Mouse (Mus musculus) intestine, postnatal 0 days (tissue): ENCODE data around the gene Shd. TPM values are rescaled to one million over a fixed set of nuclear protein-coding genes. Genes with fewer than 3 reads are reported as not detected.

ENCODE experiments used
- ATAC-seq: fragments of 200-750 bp; cut with Nextera tagmentation; 2 replicates; pipeline ENCODE4 v1.8.0; 2017; ENCODE audit warnings: mild to moderate bottlenecking, moderate TSS enrichment, moderate library complexity
- H3K27ac ChIP-seq: fragments of 300-500 bp; sonication (generic); 2 replicates; pipeline ENCODE4 v1.5.1; 2014; ENCODE audit warnings: mild to moderate bottlenecking, low read depth, low read length, moderate library complexity
- H3K27me3 ChIP-seq: fragments of 300-500 bp; sonication (generic); replicated peaks from 2 replicates; pipeline ENCODE4 v1.6.1; 2014; ENCODE audit warnings: low read length, mixed read lengths; ENCODE audit not compliant: control insufficient read depth, insufficient read depth
- H3K36me3 ChIP-seq: fragments of 300-500 bp; sonication (generic); 2 replicates; pipeline ENCODE4 v1.6.1; 2014; ENCODE audit warnings: mild to moderate bottlenecking, moderate library complexity; ENCODE audit not compliant: control insufficient read depth, insufficient read depth
- H3K4me1 ChIP-seq: fragments of 300-500 bp; sonication (generic); replicated peaks from 2 replicates; pipeline ENCODE4 v1.6.1; 2014; ENCODE audit warnings: antibody characterized with exemption, low read length, mixed read lengths; ENCODE audit not compliant: control insufficient read depth, insufficient read depth
- H3K4me2 ChIP-seq: fragments of 300-500 bp; sonication (generic); replicated peaks from 2 replicates; pipeline ENCODE4 v1.6.1; 2014; ENCODE audit warnings: low read depth, mild to moderate bottlenecking, moderate library complexity
- H3K4me3 ChIP-seq: fragments of 300-500 bp; sonication (generic); 2 replicates; pipeline ENCODE4 v1.5.1; 2014; ENCODE audit warnings: low read depth, low read length
- H3K9ac ChIP-seq: fragments of 300-500 bp; sonication (generic); 2 replicates; pipeline ENCODE4 v1.6.1; 2014; ENCODE audit warnings: mild to moderate bottlenecking, low read depth, low read length
- H3K9me3 ChIP-seq: fragments of 300-500 bp; sonication (generic); 2 replicates; pipeline ENCODE4 v1.6.1; 2016; ENCODE audit warnings: mixed run types; ENCODE audit not compliant: control insufficient read depth
- CTCF ChIP-seq: sonication (generic); IDR thresholded peaks from 2 replicates; pipeline ENCODE4 v1.5.1; 2016; ENCODE audit warnings: low read depth, mild to moderate bottlenecking, control low read depth, antibody characterized with exemption, moderate library complexity
- WGBS: fragments of 180-500 bp; shearing (Covaris S2); extraction: QIAGEN DNeasy Blood & Tissue Kit; methylation state at CpG from one replicate; pipeline ENCODE4 v1.1.7; 2014; 5-methylcytosine and 5-hydroxymethylcytosine counted together
- polyA plus RNA-seq: library from polyadenylated mRNA; unstranded; fragments of >200 nt; fragmentation: Nextera tagmentation; extraction: Ambion mirVana; gene quantifications from 2 replicates; pipeline ENCODE4 v1.2.1, GENCODE M21; 2015

Shd gene
- polyA plus RNA-seq, 1 experiment from 2014 or later, result 2.9 TPM

DNA sequence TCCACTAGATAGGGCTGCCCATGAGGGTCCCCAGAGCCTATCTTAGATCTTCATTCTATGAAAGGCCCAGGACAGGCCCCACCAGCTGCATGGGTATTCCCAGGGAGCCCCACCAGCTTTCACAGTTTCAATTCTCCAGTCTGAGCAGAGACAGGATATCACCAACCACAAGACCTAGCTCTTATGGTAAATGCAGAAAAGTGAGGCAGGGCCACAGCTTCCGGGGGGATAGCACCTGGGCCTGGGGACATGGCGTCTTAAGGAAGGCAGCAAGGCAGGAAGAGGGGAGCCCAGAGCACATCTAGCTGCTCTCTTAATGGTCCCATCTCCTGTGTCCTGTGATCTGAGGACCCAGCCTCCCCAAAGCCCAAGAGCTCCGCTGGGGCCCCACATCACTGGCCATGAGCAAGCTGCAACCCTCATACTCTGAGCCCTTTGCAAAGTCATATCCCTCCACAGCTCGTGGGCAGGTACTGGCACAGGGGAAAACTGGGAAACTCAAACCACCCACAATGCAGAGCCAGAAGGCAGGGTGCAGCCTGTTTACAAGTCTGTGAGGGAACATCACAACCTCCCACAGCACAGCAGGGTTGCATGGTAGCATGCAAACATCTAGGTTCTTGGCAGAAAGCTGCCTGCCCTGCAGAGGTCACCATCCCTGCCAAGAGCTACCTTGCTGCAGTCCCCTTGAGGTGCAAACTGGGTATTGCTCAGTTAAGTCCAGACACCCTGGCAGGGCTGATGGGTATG lies 51.1 kb downstream of the Shd start:
- Histone ChIP-seq H3K4me2 (no peak overlapping the region), H3K4me3 (no peak overlapping the region), H3K27ac (no peak overlapping the region), H3K9ac (no peak overlapping the region), H3K27me3 (no peaks in the 10 kb centered on the region), H3K9me3 (no peaks in the 10 kb centered on the region), H3K4me1 (no peaks in the 10 kb centered on the region), H3K36me3 (peaks cover 42% of the 10 kb centered on the region)
- WGBS, result 81% methylated on average over 4 of the region's 4 CpGs
- peak; percentile 20; the same call in 1 of the 2 replicates for TF ChIP-seq CTCF
- no peak for ATAC-seq

DNA sequence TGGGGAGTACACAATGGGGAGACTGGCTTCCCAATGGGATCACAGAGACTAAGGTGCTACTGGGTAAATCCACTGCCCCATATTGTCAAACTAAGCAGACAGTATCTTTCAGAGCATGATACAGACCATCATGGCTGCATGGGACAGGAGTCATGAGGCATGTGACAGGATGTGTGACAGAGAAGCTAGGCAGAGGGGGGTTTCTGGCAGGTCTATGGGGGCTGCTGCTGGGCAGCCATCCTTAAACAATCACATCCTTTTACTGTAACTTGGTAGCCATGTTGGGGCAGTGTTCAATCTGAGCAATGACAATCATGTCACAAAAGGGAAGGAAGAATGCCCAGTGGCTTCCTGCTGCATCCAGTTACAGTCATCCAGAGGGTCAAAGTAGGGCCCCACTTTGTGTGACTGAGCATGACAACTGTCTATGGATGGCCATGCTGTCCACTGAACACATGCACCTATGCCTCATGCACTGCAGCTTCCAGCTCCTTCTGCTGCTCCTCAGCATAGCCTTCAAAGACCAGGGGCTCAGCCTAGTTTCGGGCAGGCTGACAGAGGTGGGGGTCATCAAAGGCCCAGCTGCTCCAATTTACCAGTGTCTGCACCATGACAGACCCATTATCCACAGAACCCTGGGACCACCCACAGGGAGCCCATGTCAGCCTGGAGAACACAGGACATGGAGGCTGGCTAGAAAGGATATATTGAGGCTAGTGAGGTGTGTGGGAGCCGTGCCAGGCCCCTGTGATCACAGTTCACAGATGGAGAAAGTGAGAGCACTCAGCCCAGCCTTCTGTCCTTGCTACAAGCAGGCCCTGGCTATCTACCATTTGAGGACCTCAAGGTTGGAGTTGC lies 52.1 kb downstream of the Shd start:
- H3K4me3 ChIP-seq, result no peak overlapping the region
- H3K27me3 ChIP-seq, result no peaks in the 10 kb centered on the region
- peaks cover 32% of the 10 kb centered on the region for H3K36me3 ChIP-seq
- no peak overlapping the region for H3K27ac ChIP-seq
- ATAC-seq, result no peak
- no peaks in the 10 kb centered on the region for H3K4me1 ChIP-seq
- WGBS, result 78% methylated on average over 2 of the region's 2 CpGs
- H3K4me2 ChIP-seq, result no peak overlapping the region
- H3K9me3 ChIP-seq, result no peaks in the 10 kb centered on the region
- TF ChIP-seq CTCF, result no peak
- H3K9ac ChIP-seq, result no peak overlapping the region

DNA sequence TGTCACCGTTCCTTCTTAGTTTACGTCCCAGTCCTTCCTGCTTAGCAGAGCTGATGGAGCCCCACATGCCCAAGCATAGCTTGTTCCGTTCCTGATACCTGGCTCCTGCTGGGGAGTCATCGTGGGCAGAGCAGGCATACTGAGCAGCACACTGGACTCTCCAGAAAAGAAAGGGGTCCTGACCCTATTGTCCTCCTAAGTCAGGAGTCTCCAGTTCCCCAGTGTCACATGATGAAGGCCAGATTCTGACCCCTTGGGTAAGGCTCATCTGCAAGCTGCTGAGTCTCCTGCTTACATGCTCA lies 52.7 kb downstream of the Shd start:
- Histone ChIP-seq H3K27ac (no peak overlapping the region), H3K4me2 (no peak overlapping the region), H3K9ac (no peak overlapping the region), H3K27me3 (no peaks in the 10 kb centered on the region), H3K4me1 (no peaks in the 10 kb centered on the region), H3K36me3 (peaks cover 27% of the 10 kb centered on the region), H3K4me3 (no peak overlapping the region), H3K9me3 (no peaks in the 10 kb centered on the region)
- TF ChIP-seq CTCF, result no peak
- ATAC-seq, result no peak
- 77% methylated on average over 4 of the region's 4 CpGs for WGBS

DNA sequence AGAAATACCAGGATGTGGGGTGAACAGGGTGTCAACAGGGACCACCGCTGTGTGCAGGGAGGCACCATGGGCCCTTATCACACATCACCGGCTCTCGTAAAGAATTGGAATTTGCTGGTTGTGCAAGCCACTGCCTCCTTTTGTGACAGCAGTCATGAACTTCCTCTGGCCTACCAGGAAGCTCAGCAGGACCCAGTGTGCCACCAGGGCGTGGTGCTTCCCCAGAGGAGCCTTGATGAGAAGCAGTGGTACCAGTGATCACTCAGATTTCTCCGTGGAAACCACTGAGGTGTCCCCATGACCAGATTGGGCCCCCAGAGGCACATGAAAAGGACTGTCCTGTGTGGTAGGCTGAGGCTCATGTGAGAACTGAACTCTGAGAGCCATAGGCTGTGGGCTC lies 53.1 kb downstream of the Shd start:
- Histone ChIP-seq H3K27ac (0 out of 2 replicates have a peak overlapping the region, but pooled peaks have one; percentile 16), H3K9me3 (no peaks in the 10 kb centered on the region), H3K4me3 (no peak overlapping the region), H3K9ac (no peak overlapping the region), H3K27me3 (no peaks in the 10 kb centered on the region), H3K36me3 (peaks cover 23% of the 10 kb centered on the region), H3K4me1 (no peaks in the 10 kb centered on the region), H3K4me2 (no peak overlapping the region)
- no peak for TF ChIP-seq CTCF
- WGBS, result 33% methylated on average over 5 of the region's 5 CpGs
- no peak for ATAC-seq

DNA sequence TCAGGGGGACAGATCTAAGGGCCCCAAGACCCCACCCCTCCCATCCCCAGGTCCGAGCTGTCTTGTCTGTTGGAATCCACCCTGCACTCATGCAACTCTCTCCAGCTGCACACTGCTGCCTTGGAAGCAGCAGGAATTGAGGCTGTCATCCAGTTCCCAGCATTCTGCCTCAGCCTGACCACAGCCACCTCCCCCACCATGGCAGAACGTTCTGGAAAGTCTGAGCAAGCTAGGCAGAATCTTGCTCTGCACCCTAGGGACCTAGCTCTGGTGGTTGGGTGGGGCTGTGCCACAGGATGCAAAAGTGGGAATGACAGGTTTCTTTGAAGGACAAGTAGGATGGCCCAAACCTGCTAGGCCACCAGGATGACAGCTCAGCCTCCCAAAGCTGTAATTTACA lies 54.2 kb downstream of the Shd start:
- Histone ChIP-seq H3K4me2 (no peak overlapping the region), H3K4me1 (no peaks in the 10 kb centered on the region), H3K9me3 (no peaks in the 10 kb centered on the region), H3K27ac (no peak overlapping the region), H3K36me3 (peaks cover 17% of the 10 kb centered on the region; the same call in 1 of the 2 replicates), H3K27me3 (no peaks in the 10 kb centered on the region), H3K9ac (no peak overlapping the region), H3K4me3 (no peak overlapping the region)
- no peak for TF ChIP-seq CTCF
- 58% methylated on average over 2 of the region's 2 CpGs for WGBS
- no peak for ATAC-seq

DNA sequence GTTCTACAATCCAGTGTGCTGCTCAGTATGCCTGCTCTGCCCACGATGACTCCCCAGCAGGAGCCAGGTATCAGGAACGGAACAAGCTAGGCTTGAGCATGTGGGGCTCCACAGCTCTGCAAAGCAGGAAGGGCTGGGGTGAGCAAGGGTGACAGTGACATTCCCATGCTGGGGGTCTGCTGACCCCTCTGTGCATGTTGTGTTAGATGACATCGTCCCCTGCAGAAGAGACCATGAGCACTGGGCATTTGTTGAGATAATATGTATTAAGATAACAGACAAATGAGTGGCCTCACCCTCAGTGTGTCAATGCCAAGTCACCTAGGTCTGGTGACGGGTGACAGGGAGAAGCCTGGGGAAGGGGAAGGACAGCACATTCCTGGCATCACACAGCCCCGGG lies 54.7 kb downstream of the Shd start:
- Histone ChIP-seq H3K9ac (no peak overlapping the region), H3K9me3 (no peaks in the 10 kb centered on the region), H3K4me1 (no peaks in the 10 kb centered on the region), H3K27me3 (no peaks in the 10 kb centered on the region), H3K36me3 (peaks cover 13% of the 10 kb centered on the region; the same call in 1 of the 2 replicates), H3K4me3 (no peak overlapping the region), H3K27ac (no peak overlapping the region), H3K4me2 (no peak overlapping the region)
- ATAC-seq, result no peak
- 60% methylated on average over 5 of the region's 5 CpGs for WGBS
- TF ChIP-seq CTCF, result no peak

Other genes starting within 250 kb of the Shd start
- gene Adgre4, start 220.5 kb upstream of the Shd start, polyA plus RNA-seq, result 0.31 TPM in 2 replicates
- gene Zfp119a, start 91.5 kb upstream of the Shd start, polyA plus RNA-seq, result 4.9 and 5.1 TPM in 2 replicates
- gene Zfp959, start 78.4 kb upstream of the Shd start, polyA plus RNA-seq, result 4.8 and 5.0 TPM in 2 replicates
- gene Zfp119b, start 21.0 kb upstream of the Shd start, polyA plus RNA-seq, result 3.4 and 3.7 TPM in 2 replicates
- 1.5 and 1.6 TPM in 2 replicates for gene Ebi3, start 17.8 kb upstream of the Shd start, polyA plus RNA-seq
- gene Yju2, start 11.4 kb upstream of the Shd start, polyA plus RNA-seq, result 10.2 and 10.9 TPM in 2 replicates
- 3.6 and 4.2 TPM in 2 replicates for gene Fsd1, start 16.0 kb downstream of the Shd start, polyA plus RNA-seq
- 82.8 and 84.5 TPM in 2 replicates for gene Stap2, start 35.1 kb downstream of the Shd start, polyA plus RNA-seq
- 41.4 and 43.0 TPM in 2 replicates for gene Mpnd, start 35.2 kb downstream of the Shd start, polyA plus RNA-seq
- 92.3 and 97.0 TPM in 2 replicates for gene Sh3gl1, start 66.2 kb downstream of the Shd start, polyA plus RNA-seq
- gene Chaf1a, start 70.0 kb downstream of the Shd start, polyA plus RNA-seq, result 4.8 and 5.2 TPM in 2 replicates
- gene Ubxn6, start 104.6 kb downstream of the Shd start, polyA plus RNA-seq, result 42.5 and 47.7 TPM in 2 replicates
- gene Hdgfl2, start 109.2 kb downstream of the Shd start, polyA plus RNA-seq, result 25.9 and 33.6 TPM in 2 replicates
- gene Plin4, start 139.3 kb downstream of the Shd start, polyA plus RNA-seq, result 0.30 and 0.31 TPM in 2 replicates
- gene Plin5, start 147.1 kb downstream of the Shd start, polyA plus RNA-seq, result 0.10 TPM in 1 of 2 replicates, not detected in the other
- 3.6 and 3.9 TPM in 2 replicates for gene Lrg1, start 151.5 kb downstream of the Shd start, polyA plus RNA-seq
- gene Sema6b, start 169.9 kb downstream of the Shd start, polyA plus RNA-seq, result 0.94 and 1.1 TPM in 2 replicates
- gene Tnfaip8l1, start 192.0 kb downstream of the Shd start, polyA plus RNA-seq, result 4.6 and 5.1 TPM in 2 replicates
- 83.5 and 90.5 TPM in 2 replicates for gene Mydgf, start 213.5 kb downstream of the Shd start, polyA plus RNA-seq
- 10.6 and 12.0 TPM in 2 replicates for gene Dpp9, start 248.4 kb downstream of the Shd start, polyA plus RNA-seq